Mouse (Mus musculus): Measurements from ENCODE around the gene Upk1a. TPM values are rescaled to one million over a fixed set of nuclear protein-coding genes. Genes with fewer than 3 reads are reported as not detected.

Gene Upk1a
- polyA plus RNA-seq, 1 experiment from 2014 or later = 5.3 TPM

GRCm38 (mm10) chr7:30599933-30600353 is 12.7 kb downstream of the Upk1a start:
- peaks cover 38% of the 10 kb centered on the region for H3K4me1 ChIP-seq
- H3K27ac ChIP-seq = peak overlapping the region; percentile 67
- no peak overlapping the region for H3K9ac ChIP-seq
- H3K27me3 ChIP-seq = no peaks in the 10 kb centered on the region
- H3K9me3 ChIP-seq (replicated peaks) = no peaks in the 10 kb centered on the region
- WGBS = under 1% methylated on average over 16 of the region's 16 CpGs
- H3K4me2 ChIP-seq = peak overlapping the region; percentile 27; the same call in 1 of the 2 replicates
- peak; percentile 93 for ATAC-seq (replicated peaks; ENCODE audit: low FRiP score)
- H3K36me3 ChIP-seq = no peaks in the 10 kb centered on the region
- no peak overlapping the region for H3K4me3 ChIP-seq (replicated peaks)

GRCm38 (mm10) chr7:30598786-30599185 is 13.9 kb downstream of the Upk1a start, which contains the start of gene Zbtb32:
Gene Zbtb32 (minus strand): TSS chr7:30598909.
- H3K9ac ChIP-seq = no peak within 1 kb of the TSS
- no peak within 1 kb of the TSS for H3K4me3 ChIP-seq (replicated peaks)
- no peaks in the 10 kb centered on the region for H3K9me3 ChIP-seq (replicated peaks)
- 95% methylated on average over 12 of the region's 12 CpGs for WGBS
- peak within 1 kb of the TSS; percentile 67 for H3K27ac ChIP-seq
- 0 out of 2 replicates have a peak, but pooled peaks cover 3% of the 10 kb centered on the region for H3K27me3 ChIP-seq
- no peaks in the 10 kb centered on the region for H3K36me3 ChIP-seq
- peak within 1 kb of the TSS; percentile 27; the same call in 1 of the 2 replicates for H3K4me2 ChIP-seq
- ATAC-seq (replicated peaks; ENCODE audit: low FRiP score) = no peak
- peaks cover 29% of the 10 kb centered on the region for H3K4me1 ChIP-seq

- Histone ChIP-seq H3K27ac (no peak overlapping the region), H3K9ac (no peak overlapping the region), H3K9me3 (replicated peaks) (no peaks in the 10 kb centered on the region), H3K4me3 (replicated peaks) (no peak overlapping the region), H3K4me1 (peaks cover 14% of the 10 kb centered on the region), H3K27me3 (0 out of 2 replicates have a peak, but pooled peaks cover 3% of the 10 kb centered on the region), H3K36me3 (no peaks in the 10 kb centered on the region), H3K4me2 (no peak overlapping the region)
- ATAC-seq (replicated peaks; ENCODE audit: low FRiP score) = no peak
- 81% methylated on average over 5 of the region's 5 CpGs for WGBS
These were observed 15.8 kb downstream of the Upk1a start for GRCm38 (mm10) chr7:30596811-30597210.

- H3K27me3 ChIP-seq = 0 out of 2 replicates have a peak, but pooled peaks cover 3% of the 10 kb centered on the region
- WGBS = 86% methylated on average over 5 of the region's 5 CpGs
- no peak overlapping the region for H3K4me3 ChIP-seq (replicated peaks)
- no peak overlapping the region for H3K4me2 ChIP-seq
- H3K9ac ChIP-seq = no peak overlapping the region
- no peak overlapping the region for H3K27ac ChIP-seq
- ATAC-seq (replicated peaks; ENCODE audit: low FRiP score) = no peak
- no peaks in the 10 kb centered on the region for H3K36me3 ChIP-seq
- no peaks in the 10 kb centered on the region for H3K9me3 ChIP-seq (replicated peaks)
- peaks cover 14% of the 10 kb centered on the region for H3K4me1 ChIP-seq
These were observed 16.6 kb downstream of the Upk1a start for GRCm38 (mm10) chr7:30596093-30596492.

GRCm38 (mm10) chr7:30594510-30595024 is 18.1 kb downstream of the Upk1a start:
- peaks cover 12% of the 10 kb centered on the region for H3K4me1 ChIP-seq
- WGBS = 61% methylated on average over 4 of the region's 4 CpGs
- H3K4me2 ChIP-seq = no peak overlapping the region
- no peak overlapping the region for H3K4me3 ChIP-seq (replicated peaks)
- H3K9me3 ChIP-seq (replicated peaks) = no peaks in the 10 kb centered on the region
- H3K27me3 ChIP-seq = 0 out of 2 replicates have a peak, but pooled peaks cover 3% of the 10 kb centered on the region
- H3K27ac ChIP-seq = no peak overlapping the region
- no peak overlapping the region for H3K9ac ChIP-seq
- no peaks in the 10 kb centered on the region for H3K36me3 ChIP-seq
- ATAC-seq (replicated peaks; ENCODE audit: low FRiP score) = no peak

- Histone ChIP-seq H3K27ac (no peak overlapping the region), H3K4me1 (peaks cover 11% of the 10 kb centered on the region), H3K36me3 (no peaks in the 10 kb centered on the region), H3K4me2 (no peak overlapping the region), H3K27me3 (0 out of 2 replicates have a peak, but pooled peaks cover 3% of the 10 kb centered on the region), H3K9ac (no peak overlapping the region), H3K4me3 (replicated peaks) (no peak overlapping the region), H3K9me3 (replicated peaks) (no peaks in the 10 kb centered on the region)
- ATAC-seq (replicated peaks; ENCODE audit: low FRiP score) = no peak
- 82% methylated on average over 10 of the region's 10 CpGs for WGBS
These were observed 18.8 kb downstream of the Upk1a start for GRCm38 (mm10) chr7:30593579-30594509.

- Histone ChIP-seq H3K27ac (no peak overlapping the region), H3K9ac (no peak overlapping the region), H3K4me1 (peaks cover 11% of the 10 kb centered on the region), H3K4me2 (no peak overlapping the region), H3K4me3 (replicated peaks) (no peak overlapping the region), H3K9me3 (replicated peaks) (no peaks in the 10 kb centered on the region), H3K27me3 (0 out of 2 replicates have a peak, but pooled peaks cover 3% of the 10 kb centered on the region), H3K36me3 (no peaks in the 10 kb centered on the region)
- 48% methylated on average over 5 of the region's 5 CpGs for WGBS
- ATAC-seq (replicated peaks; ENCODE audit: low FRiP score) = no peak
These were observed 19.7 kb downstream of the Upk1a start for GRCm38 (mm10) chr7:30592772-30593423.

- ATAC-seq (replicated peaks; ENCODE audit: low FRiP score) = no peak
- H3K4me3 ChIP-seq (replicated peaks) = no peak overlapping the region
- H3K4me2 ChIP-seq = no peak overlapping the region
- H3K27ac ChIP-seq = no peak overlapping the region
- no peaks in the 10 kb centered on the region for H3K9me3 ChIP-seq (replicated peaks)
- WGBS = 61% methylated on average over 4 of the region's 4 CpGs
- H3K4me1 ChIP-seq = peaks cover 23% of the 10 kb centered on the region
- H3K36me3 ChIP-seq = peaks cover 1% of the 10 kb centered on the region
- 0 out of 2 replicates have a peak, but pooled peaks cover 3% of the 10 kb centered on the region for H3K27me3 ChIP-seq
- no peak overlapping the region for H3K9ac ChIP-seq
These were observed 21.1 kb downstream of the Upk1a start for GRCm38 (mm10) chr7:30591605-30591951.

GRCm38 (mm10) chr7:30590927-30591604 is 21.6 kb downstream of the Upk1a start:
- H3K9me3 ChIP-seq (replicated peaks) = no peaks in the 10 kb centered on the region
- H3K4me3 ChIP-seq (replicated peaks) = no peak overlapping the region
- peaks cover 26% of the 10 kb centered on the region for H3K4me1 ChIP-seq
- no peak for ATAC-seq (replicated peaks; ENCODE audit: low FRiP score)
- H3K4me2 ChIP-seq = no peak overlapping the region
- no peak overlapping the region; the same call in 1 of the 2 replicates for H3K9ac ChIP-seq
- 89% methylated on average over 9 of the region's 9 CpGs for WGBS
- H3K27ac ChIP-seq = no peak overlapping the region
- peaks cover 6% of the 10 kb centered on the region for H3K36me3 ChIP-seq
- H3K27me3 ChIP-seq = 0 out of 2 replicates have a peak, but pooled peaks cover 3% of the 10 kb centered on the region

GRCm38 (mm10) chr7:30589435-30590301 is 23.0 kb downstream of the Upk1a start:
- peaks cover 26% of the 10 kb centered on the region for H3K4me1 ChIP-seq
- H3K27me3 ChIP-seq = 0 out of 2 replicates have a peak, but pooled peaks cover 3% of the 10 kb centered on the region
- H3K27ac ChIP-seq = peak overlapping the region; percentile 94
- 25% methylated on average over 40 of the region's 40 CpGs for WGBS
- peak overlapping the region; percentile 97 for H3K9ac ChIP-seq
- peak; percentile 72 for ATAC-seq (replicated peaks; ENCODE audit: low FRiP score)
- no peaks in the 10 kb centered on the region for H3K9me3 ChIP-seq (replicated peaks)
- peak overlapping the region; percentile 90 for H3K4me2 ChIP-seq
- peak overlapping the region; percentile 72 for H3K4me3 ChIP-seq (replicated peaks)
- H3K36me3 ChIP-seq = peaks cover 20% of the 10 kb centered on the region

All from kidney, embryonic 15.5 days (tissue).